Mouse (Mus musculus): ENCODE measurements around the gene Slc25a33. TPM values are rescaled to one million over a fixed set of nuclear protein-coding genes. Genes with fewer than 3 reads are reported as not detected.
"Not testable (repeated sequence)": the region's sequence is repeated elsewhere in the genome, so short reads cannot be mapped to it uniquely, and the experiment has no call there.

The Slc25a33 gene
- polyA plus RNA-seq, 1 experiment from 2014 or later, result 20.3 TPM

GRCm38 (mm10) chr4:149773408-149774093 lies 526 bp downstream of the Slc25a33 start:
- Histone ChIP-seq H3K27ac (peak overlapping the region; percentile 94), H3K9me3 (no peaks in the 10 kb centered on the region), H3K4me1 (replicated peaks) (peaks cover 38% of the 10 kb centered on the region), H3K36me3 (no peaks in the 10 kb centered on the region), H3K27me3 (ENCODE audit: insufficient read depth, poor library complexity, severe bottlenecking) (peaks cover 31% of the 10 kb centered on the region), H3K4me3 (peak overlapping the region; percentile 88)
- WGBS, result under 1% methylated on average over 65 of the region's 65 CpGs
- DNase-seq (ENCODE audit: low spot score), result no peak

DNA sequence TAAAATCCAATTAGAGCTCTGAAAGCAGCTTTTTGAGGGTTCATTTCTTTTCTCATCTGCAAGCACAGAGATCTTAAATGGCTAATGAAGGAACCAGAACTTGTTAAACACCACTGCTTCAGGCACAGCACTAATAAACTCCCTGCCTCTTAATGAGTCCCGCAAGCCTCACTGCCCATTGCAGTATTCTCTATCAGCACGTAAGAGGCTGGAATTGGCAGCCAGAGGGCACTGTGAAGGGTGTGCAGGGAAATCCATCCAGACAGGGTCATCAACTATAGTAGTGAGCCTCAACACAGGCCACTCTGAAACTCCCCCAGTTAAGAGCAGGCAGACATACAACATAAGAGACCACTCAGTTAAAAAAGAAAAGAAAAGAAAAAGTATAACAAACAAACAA lies 1.7 kb downstream of the Slc25a33 start:
- WGBS, result 22% methylated on average over 2 of the region's 2 CpGs
- DNase-seq (ENCODE audit: low spot score), result no peak
- H3K4me3 ChIP-seq, result peak overlapping the region; percentile 88; the same call in 1 of the 2 replicates

DNA sequence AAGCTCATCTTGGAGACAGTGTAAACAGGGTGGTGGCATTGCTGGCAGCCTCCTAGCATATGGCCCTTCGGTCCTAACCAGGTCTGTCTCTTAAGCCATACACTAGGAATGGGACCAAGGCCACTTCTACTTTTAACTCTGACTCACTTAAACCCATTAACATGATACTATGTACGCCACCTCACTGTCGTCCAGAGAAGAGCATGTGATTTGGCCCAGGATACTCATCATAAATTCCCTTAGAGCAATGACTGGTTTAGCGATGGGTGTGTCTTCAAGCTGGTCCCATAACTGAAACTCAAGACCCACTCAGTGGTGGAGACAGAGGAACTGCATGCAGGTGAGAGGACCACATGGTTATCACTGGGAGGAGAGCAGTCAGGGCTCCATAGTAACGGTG lies 8.9 kb downstream of the Slc25a33 start:
- Histone ChIP-seq H3K27me3 (ENCODE audit: insufficient read depth, poor library complexity, severe bottlenecking) (no peaks in the 10 kb centered on the region), H3K27ac (no peak overlapping the region), H3K4me3 (no peak overlapping the region), H3K4me1 (replicated peaks) (no peaks in the 10 kb centered on the region), H3K36me3 (peaks cover 26% of the 10 kb centered on the region), H3K9me3 (no peaks in the 10 kb centered on the region)
- 92% methylated on average over 5 of the region's 5 CpGs for WGBS
- no peak for DNase-seq (ENCODE audit: low spot score)

More for the DNA sequence above, 1.7 kb downstream of the Slc25a33 start:
- Histone ChIP-seq H3K27ac (no peak overlapping the region), H3K27me3 (ENCODE audit: insufficient read depth, poor library complexity, severe bottlenecking) (peaks cover 25% of the 10 kb centered on the region), H3K9me3 (no peaks in the 10 kb centered on the region), H3K36me3 (no peaks in the 10 kb centered on the region), H3K4me1 (replicated peaks) (peaks cover 38% of the 10 kb centered on the region)

DNA sequence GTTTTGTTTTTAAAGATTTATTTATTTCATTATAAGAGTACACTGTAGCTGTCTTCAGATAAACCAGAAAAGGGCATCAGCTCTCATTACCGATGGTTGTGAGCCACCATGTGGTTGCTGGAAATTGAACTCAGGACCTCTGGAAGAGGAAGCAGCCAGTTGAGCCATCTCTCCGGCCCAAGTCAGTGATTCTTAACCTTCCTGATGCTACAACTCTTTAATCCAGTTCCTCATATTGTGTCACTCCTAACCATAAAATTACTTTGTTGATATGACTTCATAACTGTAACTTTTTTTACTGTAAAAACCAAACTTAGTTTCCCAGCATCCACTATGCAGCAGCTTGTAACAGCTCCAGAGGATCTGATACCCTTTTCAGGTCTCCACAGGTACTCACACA lies 10.7 kb downstream of the Slc25a33 start:
- Histone ChIP-seq H3K4me1 (replicated peaks) (no peaks in the 10 kb centered on the region), H3K36me3 (peaks cover 42% of the 10 kb centered on the region), H3K9me3 (no peaks in the 10 kb centered on the region), H3K4me3 (no peak overlapping the region), H3K27ac (no peak overlapping the region), H3K27me3 (ENCODE audit: insufficient read depth, poor library complexity, severe bottlenecking) (no peaks in the 10 kb centered on the region)
- DNase-seq (ENCODE audit: low spot score), result no peak
- 91% methylated on average over 2 of the region's 2 CpGs for WGBS

DNA sequence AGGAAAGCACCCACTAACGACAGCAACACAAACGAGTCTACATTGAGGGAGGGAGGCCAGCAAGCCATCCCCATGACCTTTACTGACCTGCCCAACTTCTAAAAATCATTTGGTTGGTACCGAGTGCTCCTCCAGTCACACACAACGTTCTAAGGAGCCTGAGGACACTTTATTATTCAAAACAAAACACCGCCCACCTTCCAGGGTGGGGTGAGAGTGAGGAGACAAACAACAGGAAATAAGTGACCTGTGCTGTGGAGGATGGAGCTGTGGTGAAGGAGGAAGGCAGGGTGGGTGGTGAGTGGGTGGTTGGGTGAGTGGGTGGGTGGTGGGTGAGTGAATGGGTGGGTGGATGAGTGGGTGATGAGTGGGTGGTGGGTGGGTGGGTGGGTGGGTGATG lies 14.6 kb downstream of the Slc25a33 start:
- no peak for DNase-seq (ENCODE audit: low spot score)
- Histone ChIP-seq H3K4me3 (no peak overlapping the region), H3K27me3 (ENCODE audit: insufficient read depth, poor library complexity, severe bottlenecking) (no peaks in the 10 kb centered on the region), H3K9me3 (no peaks in the 10 kb centered on the region), H3K27ac (no peak overlapping the region), H3K4me1 (replicated peaks) (no peaks in the 10 kb centered on the region), H3K36me3 (peaks cover 58% of the 10 kb centered on the region)
- WGBS, result 73% methylated on average over 5 of the region's 5 CpGs

DNA sequence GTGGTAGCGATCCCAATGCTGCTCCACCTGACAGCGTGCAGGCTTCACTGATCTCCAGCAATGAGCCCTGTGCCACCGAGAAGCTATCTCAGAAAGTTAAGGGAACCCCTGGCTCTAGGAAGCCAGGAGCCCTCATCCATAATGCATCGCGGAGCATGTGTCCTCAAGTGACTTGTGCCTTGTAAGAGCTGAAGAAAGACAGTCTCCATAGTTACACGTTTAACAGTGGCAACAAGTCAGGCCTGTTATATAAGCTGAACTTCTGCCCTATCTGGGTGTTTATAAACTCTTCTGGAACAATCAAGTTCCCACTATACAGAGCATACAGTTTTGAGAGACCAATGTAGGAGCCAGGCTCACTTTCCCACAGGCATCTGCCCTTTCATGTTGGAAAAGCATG lies 15.7 kb downstream of the Slc25a33 start:
- H3K4me1 ChIP-seq (replicated peaks), result no peaks in the 10 kb centered on the region
- whole genome bisulfite sequencing, result 89% methylated on average over 6 of the region's 6 CpGs
- H3K4me3 ChIP-seq, result no peak overlapping the region
- no peaks in the 10 kb centered on the region for H3K9me3 ChIP-seq
- peaks cover 66% of the 10 kb centered on the region for H3K36me3 ChIP-seq
- no peaks in the 10 kb centered on the region for H3K27me3 ChIP-seq (ENCODE audit: insufficient read depth, poor library complexity, severe bottlenecking)
- H3K27ac ChIP-seq, result no peak overlapping the region
- no peak for DNase-seq (ENCODE audit: low spot score)

GRCm38 (mm10) chr4:149756546-149756945 lies 17.5 kb downstream of the Slc25a33 start:
- H3K9me3 ChIP-seq; H3K4me3 ChIP-seq; DNase-seq (ENCODE audit: low spot score); H3K27me3 ChIP-seq (ENCODE audit: insufficient read depth, poor library complexity, severe bottlenecking); H3K27ac ChIP-seq: not testable (repeated sequence)
- 92% methylated on average over 7 of the region's 7 CpGs for WGBS
- Histone ChIP-seq H3K4me1 (replicated peaks) (peaks cover 12% of the 10 kb centered on the region), H3K36me3 (peaks cover 56% of the 10 kb centered on the region)

DNA sequence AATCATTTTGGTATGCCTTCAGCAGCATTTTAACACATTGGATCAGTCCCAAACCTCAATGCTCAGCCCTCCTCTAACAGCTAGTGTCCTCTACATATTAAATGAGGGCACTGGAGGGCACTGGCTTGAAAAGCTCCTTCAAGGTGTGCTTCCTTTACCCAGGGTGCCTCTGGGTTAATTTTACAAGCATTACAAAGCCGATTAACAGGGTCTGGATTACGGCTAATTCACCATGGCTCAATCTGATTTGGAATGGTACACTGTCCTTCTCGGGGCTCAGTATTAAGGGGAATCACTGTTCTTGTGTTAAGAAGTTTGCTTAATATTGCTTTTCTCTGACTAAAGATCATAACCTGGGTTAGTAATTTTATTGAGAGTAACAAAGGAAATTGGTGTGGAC lies 21.2 kb downstream of the Slc25a33 start:
- peaks cover 38% of the 10 kb centered on the region for H3K36me3 ChIP-seq
- H3K27ac ChIP-seq, result no peak overlapping the region
- no peaks in the 10 kb centered on the region for H3K27me3 ChIP-seq (ENCODE audit: insufficient read depth, poor library complexity, severe bottlenecking)
- no peaks in the 10 kb centered on the region for H3K9me3 ChIP-seq
- 79% methylated on average over 3 of the region's 3 CpGs for WGBS
- no peak overlapping the region for H3K4me3 ChIP-seq
- DNase-seq (ENCODE audit: low spot score), result no peak
- H3K4me1 ChIP-seq (replicated peaks), result peaks cover 37% of the 10 kb centered on the region

DNA sequence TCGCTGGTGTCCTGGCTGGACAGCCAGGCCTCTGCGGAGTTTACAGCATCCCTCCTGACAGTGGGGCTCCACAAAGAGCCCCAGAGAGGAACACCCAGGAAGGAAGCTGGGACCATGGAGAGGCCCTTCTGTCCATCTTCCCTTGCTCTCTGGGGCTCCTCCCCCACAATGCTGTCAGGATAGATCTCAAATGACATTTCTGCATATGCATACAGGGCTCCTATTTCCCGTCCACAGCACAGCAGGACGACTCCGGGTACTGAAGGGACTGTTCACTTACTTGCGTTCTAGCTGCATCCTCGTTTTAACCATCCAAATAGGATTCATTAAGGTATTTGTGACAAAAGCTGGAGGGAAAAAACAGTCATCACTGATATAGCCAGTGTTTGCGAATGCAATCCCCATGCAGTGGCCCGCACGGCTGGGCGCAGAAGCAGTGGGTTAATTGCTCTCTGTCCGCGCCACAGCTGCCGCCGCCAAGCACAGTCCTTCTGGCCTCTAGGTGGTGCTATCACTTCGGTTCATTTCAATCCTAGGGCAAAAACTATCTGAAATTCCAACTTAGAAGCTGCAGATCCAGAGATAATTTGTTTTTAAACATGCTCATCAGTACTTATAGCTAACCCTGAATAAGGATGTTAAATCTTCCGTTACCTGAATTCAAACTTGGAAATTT lies 21.8 kb downstream of the Slc25a33 start:
- no peak overlapping the region for H3K4me3 ChIP-seq
- no peaks in the 10 kb centered on the region for H3K9me3 ChIP-seq
- H3K27me3 ChIP-seq (ENCODE audit: insufficient read depth, poor library complexity, severe bottlenecking), result no peaks in the 10 kb centered on the region
- peaks cover 37% of the 10 kb centered on the region for H3K4me1 ChIP-seq (replicated peaks)
- peak; percentile 67 for DNase-seq (ENCODE audit: low spot score)
- WGBS, result 27% methylated on average over 17 of the region's 17 CpGs
- peaks cover 34% of the 10 kb centered on the region for H3K36me3 ChIP-seq
- 0 out of 2 replicates have a peak overlapping the region, but pooled peaks have one; percentile 13 for H3K27ac ChIP-seq

- Histone ChIP-seq H3K4me1 (replicated peaks) (peaks cover 37% of the 10 kb centered on the region), H3K9me3 (no peaks in the 10 kb centered on the region), H3K27me3 (ENCODE audit: insufficient read depth, poor library complexity, severe bottlenecking) (no peaks in the 10 kb centered on the region), H3K27ac (peak overlapping the region; percentile 35; the same call in 1 of the 2 replicates), H3K36me3 (peaks cover 29% of the 10 kb centered on the region), H3K4me3 (no peak overlapping the region)
- 43% methylated on average over 5 of the region's 5 CpGs for WGBS
- DNase-seq (ENCODE audit: low spot score), result no peak
These were observed 23.4 kb downstream of the Slc25a33 start for GRCm38 (mm10) chr4:149750671-149751070.

DNA sequence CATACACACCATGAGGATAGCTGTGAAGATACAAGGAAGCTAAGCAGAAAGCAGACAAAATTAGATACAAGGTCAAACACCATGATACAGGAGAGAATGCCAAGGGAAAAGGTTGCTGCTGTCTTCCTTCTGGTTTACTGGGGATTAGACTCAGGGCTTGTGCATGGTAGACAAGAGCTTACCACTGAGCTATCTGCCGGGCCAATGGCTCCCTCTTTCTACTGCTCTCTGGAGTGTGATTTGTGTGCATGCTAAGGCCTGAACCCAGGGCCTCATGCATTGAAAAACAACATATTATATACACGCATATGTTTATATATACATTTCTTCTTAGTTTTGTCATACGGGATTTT lies 24.4 kb downstream of the Slc25a33 start:
- 96% methylated on average over 3 of the region's 3 CpGs for WGBS
- Histone ChIP-seq H3K36me3 (peaks cover 35% of the 10 kb centered on the region), H3K4me1 (replicated peaks) (peaks cover 37% of the 10 kb centered on the region)
- H3K4me3 ChIP-seq; H3K27me3 ChIP-seq (ENCODE audit: insufficient read depth, poor library complexity, severe bottlenecking); H3K27ac ChIP-seq; H3K9me3 ChIP-seq; DNase-seq (ENCODE audit: low spot score): not testable (repeated sequence)

DNA sequence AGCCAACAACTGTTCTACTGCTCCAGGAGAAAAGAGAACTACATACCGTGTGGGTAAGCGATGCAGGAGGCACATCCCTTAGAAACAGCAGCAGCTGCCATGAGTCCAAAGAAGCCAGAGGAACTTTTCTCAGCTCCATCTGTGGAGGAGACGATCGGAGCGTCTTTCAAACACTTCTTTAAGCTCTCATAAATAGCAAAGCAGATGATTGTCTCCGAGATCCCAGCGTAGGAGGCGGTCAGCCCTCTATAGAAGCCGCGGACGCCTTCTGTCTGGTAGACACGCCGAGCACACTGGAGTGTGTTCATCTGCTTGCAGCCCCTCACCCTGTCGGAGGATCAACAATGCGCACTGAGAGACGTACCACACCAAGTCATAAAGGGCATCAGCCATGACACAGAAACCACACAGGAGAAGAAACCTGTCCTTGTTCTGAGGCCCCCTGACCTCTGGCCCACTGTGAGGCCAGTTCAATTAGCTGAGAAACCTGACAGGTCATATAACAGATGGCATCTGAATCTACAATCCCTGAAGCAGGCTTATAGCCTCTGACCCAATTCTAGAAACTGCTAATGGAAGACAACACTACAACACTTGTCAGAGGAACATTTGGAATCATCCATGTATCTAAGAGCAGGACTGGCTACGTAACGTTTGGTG lies 24.9 kb downstream of the Slc25a33 start:
- Histone ChIP-seq H3K4me1 (replicated peaks) (peaks cover 37% of the 10 kb centered on the region), H3K36me3 (peaks cover 35% of the 10 kb centered on the region), H3K27ac (no peak overlapping the region), H3K9me3 (no peaks in the 10 kb centered on the region), H3K4me3 (no peak overlapping the region), H3K27me3 (ENCODE audit: insufficient read depth, poor library complexity, severe bottlenecking) (no peaks in the 10 kb centered on the region)
- DNase-seq (ENCODE audit: low spot score), result no peak
- WGBS, result 84% methylated on average over 18 of the region's 18 CpGs

DNA sequence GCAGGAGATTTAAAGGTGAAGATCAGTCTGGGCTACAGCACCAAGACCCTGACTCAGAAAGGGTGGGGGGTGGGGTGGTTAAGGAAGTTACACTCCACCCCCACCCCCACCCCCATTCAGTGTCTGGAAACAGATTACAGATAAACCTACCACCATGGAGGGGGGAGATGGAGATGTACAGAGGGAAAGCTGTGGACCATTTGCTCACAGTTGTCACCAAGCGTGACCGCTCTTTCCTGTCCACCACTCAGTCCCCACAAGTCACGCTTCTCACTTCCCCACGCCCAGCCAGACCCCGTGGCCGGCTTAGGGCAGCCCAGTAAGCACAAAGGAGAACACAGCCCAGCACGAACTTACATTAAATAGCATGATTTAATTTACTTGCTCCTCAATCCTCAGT lies 30.0 kb downstream of the Slc25a33 start:
- no peaks in the 10 kb centered on the region for H3K9me3 ChIP-seq
- H3K27me3 ChIP-seq (ENCODE audit: insufficient read depth, poor library complexity, severe bottlenecking), result no peaks in the 10 kb centered on the region
- peaks cover 9% of the 10 kb centered on the region for H3K4me1 ChIP-seq (replicated peaks)
- no peak overlapping the region for H3K27ac ChIP-seq
- peaks cover 54% of the 10 kb centered on the region for H3K36me3 ChIP-seq
- H3K4me3 ChIP-seq, result no peak overlapping the region
- WGBS, result 82% methylated on average over 7 of the region's 7 CpGs
- DNase-seq (ENCODE audit: low spot score), result no peak
